Mouse (Mus musculus) heart, embryonic 11.5 days (tissue): ENCODE data around the gene Rnf225. TPM values are rescaled to one million over a fixed set of nuclear protein-coding genes. Genes with fewer than 3 reads are reported as not detected.
"Not testable (repeated sequence)": the region's sequence is repeated elsewhere in the genome, so short reads cannot be mapped to it uniquely, and the experiment has no call there.

ENCODE experiments used
- ATAC-seq: fragments of 200-750 bp; cut with Nextera tagmentation; replicated peaks from 2 replicates; pipeline ENCODE4 v1.8.0; 2017; ENCODE audit warnings: moderate library complexity; ENCODE audit not compliant: insufficient number of reproducible peaks, low FRiP score, low TSS enrichment
- H3K27ac ChIP-seq: fragments of 300-500 bp; sonication (generic); 2 replicates; pipeline ENCODE4 v1.5.1; 2014; ENCODE audit warnings: mild to moderate bottlenecking, low read depth, low read length
- H3K27me3 ChIP-seq: fragments of 300-500 bp; sonication (generic); 2 replicates; pipeline ENCODE4 v1.6.1; 2014; ENCODE audit warnings: mild to moderate bottlenecking, low read length, mixed read lengths; ENCODE audit not compliant: control insufficient read depth, insufficient read depth
- H3K36me3 ChIP-seq: fragments of 300-500 bp; sonication (generic); 2 replicates; pipeline ENCODE4 v1.6.1; 2014; ENCODE audit warnings: mild to moderate bottlenecking, low read length, moderate library complexity, mixed read lengths; ENCODE audit not compliant: control insufficient read depth, insufficient read depth
- H3K4me1 ChIP-seq: fragments of 300-500 bp; sonication (generic); 2 replicates; pipeline ENCODE4 v1.6.1; 2014; ENCODE audit warnings: low read length; ENCODE audit not compliant: control insufficient read depth, insufficient read depth
- H3K4me2 ChIP-seq: fragments of 300-500 bp; sonication (generic); 2 replicates; pipeline ENCODE4 v1.6.1; 2014; ENCODE audit warnings: mild to moderate bottlenecking, moderate library complexity
- H3K4me3 ChIP-seq: fragments of 300-500 bp; sonication (generic); 2 replicates; pipeline ENCODE4 v1.5.1; 2014; ENCODE audit warnings: low read depth, low read length
- H3K9ac ChIP-seq: fragments of 300-500 bp; sonication (generic); 2 replicates; pipeline ENCODE4 v1.6.1; 2014; ENCODE audit warnings: mild to moderate bottlenecking, low read depth, low read length, moderate library complexity
- H3K9me3 ChIP-seq: fragments of 300-500 bp; sonication (generic); replicated peaks from 2 replicates; pipeline ENCODE4 v1.6.1; 2016; ENCODE audit warnings: low read length; ENCODE audit not compliant: control insufficient read depth
- WGBS: fragments of 180-500 bp; shearing (Covaris S2); extraction: QIAGEN DNeasy Blood & Tissue Kit; methylation state at CpG from one replicate; pipeline ENCODE4 v1.1.7; 2014; ENCODE audit not compliant: insufficient replicate concordance; 5-methylcytosine and 5-hydroxymethylcytosine counted together
- polyA plus RNA-seq: library from polyadenylated mRNA; unstranded; fragments of >200 nt; fragmentation: Nextera tagmentation; extraction: Ambion mirVana; gene quantifications from 2 replicates; pipeline ENCODE4 v1.2.1, GENCODE M21; 2014

The Rnf225 gene
- polyA plus RNA-seq, 1 experiment from 2014 or later = 0.53 TPM

DNA sequence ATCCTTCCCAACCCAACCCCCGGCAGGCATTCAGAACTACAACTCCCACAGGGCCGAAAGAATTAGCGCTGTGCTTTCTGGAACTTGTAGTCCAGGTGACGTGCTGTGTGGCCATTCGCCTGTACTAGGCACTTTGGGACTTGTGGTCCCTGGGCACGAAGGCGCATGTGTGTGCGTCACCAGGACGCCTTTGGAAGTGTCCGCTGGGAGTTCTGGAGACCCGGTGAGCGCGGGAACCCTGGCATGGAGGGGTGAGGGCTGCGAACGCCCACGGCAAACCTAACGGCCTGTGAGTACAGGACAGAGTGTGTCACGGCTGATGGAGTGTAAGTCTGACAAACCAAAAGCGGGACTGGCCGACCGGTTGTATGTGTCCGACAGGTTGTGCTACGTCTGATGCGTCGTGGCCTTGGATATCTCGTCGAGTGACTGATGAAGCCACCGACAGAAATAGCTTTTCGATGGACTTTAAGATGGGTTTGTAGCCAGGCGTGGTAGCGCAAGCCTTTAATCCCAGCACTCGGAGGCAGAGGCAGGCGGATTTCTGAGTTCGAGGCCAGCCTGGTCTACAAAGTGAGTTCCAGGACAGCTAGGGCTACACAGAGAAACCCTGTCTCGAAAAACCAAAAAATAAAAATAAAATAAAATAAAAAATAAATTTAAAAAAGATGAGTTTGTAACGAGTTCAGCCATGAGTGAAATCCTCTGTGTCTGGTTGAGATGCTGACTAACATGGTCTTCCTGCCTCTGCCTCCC is 29.4 kb upstream of the Rnf225 start, which contains the start of gene Zscan22:
Gene Zscan22, plus strand, starts transcription at position 161 of the 756 bp plus-strand sequence.
- Histone ChIP-seq H3K9ac (peak within 1 kb of the TSS; percentile 81), H3K27me3 (no peaks in the 10 kb centered on the region), H3K27ac (no peak within 1 kb of the TSS), H3K4me1 (no peaks in the 10 kb centered on the region), H3K9me3 (no peaks in the 10 kb centered on the region), H3K4me2 (peak within 1 kb of the TSS; percentile 61), H3K4me3 (peak within 1 kb of the TSS; percentile 76), H3K36me3 (no peaks in the 10 kb centered on the region)
- ATAC-seq = peak; percentile 95
- WGBS = 4% methylated on average over 36 of the region's 36 CpGs

DNA sequence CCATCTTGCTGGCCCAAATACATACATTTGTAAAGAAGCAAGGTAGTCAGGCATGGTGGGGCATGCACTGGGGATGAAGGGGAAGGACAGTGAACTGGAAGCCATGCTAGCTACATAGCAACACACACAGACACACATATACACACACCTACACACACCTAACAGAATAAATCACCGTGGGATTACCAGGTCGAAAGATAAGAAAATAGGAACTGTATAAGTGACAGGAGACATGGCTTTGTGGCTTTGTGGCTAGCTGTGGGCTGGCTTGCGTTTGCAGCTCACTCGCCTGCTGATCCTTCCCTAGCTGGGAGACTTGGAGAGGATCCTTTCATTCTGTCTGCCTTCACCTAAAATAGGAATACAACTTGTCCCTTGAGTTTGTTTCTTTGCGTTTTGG is 25.7 kb upstream of the Rnf225 start:
- no peaks in the 10 kb centered on the region for H3K4me1 ChIP-seq
- H3K4me2 ChIP-seq = no peak overlapping the region
- H3K9ac ChIP-seq = no peak overlapping the region
- 94% methylated on average over 5 of the region's 5 CpGs for WGBS
- ATAC-seq = no peak
- no peak overlapping the region for H3K27ac ChIP-seq
- H3K27me3 ChIP-seq = no peaks in the 10 kb centered on the region
- H3K36me3 ChIP-seq = peaks cover 3% of the 10 kb centered on the region
- no peaks in the 10 kb centered on the region for H3K9me3 ChIP-seq
- no peak overlapping the region for H3K4me3 ChIP-seq

DNA sequence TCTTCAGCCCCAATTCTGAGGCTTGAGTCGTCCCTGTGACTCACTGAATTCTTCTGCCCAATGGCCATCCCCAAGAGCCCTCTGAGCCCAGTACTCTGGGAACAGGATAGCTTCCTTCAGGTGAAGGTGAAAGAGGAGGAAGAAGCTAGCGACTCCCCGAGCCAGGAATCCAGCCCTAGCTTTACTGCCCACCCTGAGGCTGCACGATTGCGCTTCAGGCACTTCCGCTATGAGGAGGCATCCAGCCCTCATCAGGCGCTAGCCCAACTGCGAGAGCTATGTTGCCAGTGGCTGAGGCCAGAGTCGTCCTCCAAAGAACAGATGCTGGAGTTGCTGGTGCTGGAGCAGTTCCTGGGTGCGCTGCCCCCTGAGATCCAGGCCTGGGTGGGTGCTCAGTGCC is 23.6 kb upstream of the Rnf225 start:
- Histone ChIP-seq H3K36me3 (peaks cover 8% of the 10 kb centered on the region), H3K27ac (no peak overlapping the region), H3K9ac (no peak overlapping the region), H3K9me3 (no peaks in the 10 kb centered on the region), H3K27me3 (no peaks in the 10 kb centered on the region), H3K4me3 (no peak overlapping the region), H3K4me2 (peak overlapping the region; percentile 35), H3K4me1 (no peaks in the 10 kb centered on the region)
- ATAC-seq = no peak
- WGBS = 57% methylated on average over 10 of the region's 10 CpGs

DNA sequence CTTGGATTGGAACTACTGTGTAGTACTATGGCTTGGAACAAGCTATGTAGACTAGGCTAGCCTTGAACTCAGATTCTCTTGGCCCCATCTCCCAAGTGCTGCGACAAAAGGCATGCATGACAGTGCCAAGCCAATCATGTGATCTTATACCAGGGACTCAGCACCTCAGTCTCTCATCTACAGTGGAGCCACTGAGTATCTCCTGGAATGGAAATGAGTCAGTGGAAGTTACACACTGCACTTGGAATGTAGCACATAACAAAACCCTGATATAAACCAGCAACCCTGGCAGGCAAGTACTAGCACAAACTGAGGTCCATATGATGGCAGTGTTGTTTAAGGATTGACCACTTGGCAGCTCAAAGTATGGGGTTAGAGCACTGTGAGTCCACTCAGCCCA is 22.1 kb upstream of the Rnf225 start:
- Histone ChIP-seq H3K4me3 (no peak overlapping the region), H3K4me1 (0 out of 2 replicates have a peak, but pooled peaks cover 2% of the 10 kb centered on the region), H3K27me3 (no peaks in the 10 kb centered on the region), H3K9ac (no peak overlapping the region), H3K4me2 (no peak overlapping the region), H3K27ac (no peak overlapping the region), H3K9me3 (no peaks in the 10 kb centered on the region), H3K36me3 (peaks cover 8% of the 10 kb centered on the region)
- no peak for ATAC-seq
- WGBS = 83% methylated on average over 1 of the region's 1 CpGs

DNA sequence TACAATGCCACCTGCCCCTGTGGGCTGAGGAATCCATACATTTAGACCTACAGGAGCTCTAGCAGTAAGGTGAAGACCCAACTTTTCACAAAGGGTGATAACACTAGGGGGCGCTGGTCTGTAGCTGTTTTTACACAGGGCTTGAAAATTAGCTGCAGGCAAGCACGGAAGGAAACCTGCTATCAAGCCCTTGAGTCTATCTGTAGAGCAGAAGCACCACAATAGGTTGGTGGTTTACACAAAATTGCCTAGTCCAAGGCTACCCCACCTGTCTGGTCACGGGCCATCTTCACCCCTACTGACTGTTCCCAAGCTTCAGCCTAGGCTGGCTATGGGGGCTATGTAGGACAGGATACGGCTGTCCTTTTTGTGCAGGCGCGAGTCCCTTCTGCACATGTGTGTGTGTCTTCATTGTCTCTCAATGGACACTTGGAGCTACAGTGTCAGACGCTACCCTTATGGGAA is 17.7 kb upstream of the Rnf225 start:
- peak overlapping the region; percentile 75; the same call in 1 of the 2 replicates for H3K9ac ChIP-seq
- H3K9me3 ChIP-seq = no peaks in the 10 kb centered on the region
- H3K4me2 ChIP-seq = peak overlapping the region; percentile 77
- peak; percentile 44 for ATAC-seq
- H3K27ac ChIP-seq = peak overlapping the region; percentile 92
- 31% methylated on average over 7 of the region's 7 CpGs for WGBS
- 0 out of 2 replicates have a peak, but pooled peaks cover 2% of the 10 kb centered on the region for H3K4me1 ChIP-seq
- no peaks in the 10 kb centered on the region for H3K27me3 ChIP-seq
- peaks cover 8% of the 10 kb centered on the region for H3K36me3 ChIP-seq
- H3K4me3 ChIP-seq = peak overlapping the region; percentile 57

GRCm38 (mm10) chr7:12910181-12910668 is 17.0 kb upstream of the Rnf225 start:
- ATAC-seq = peak; percentile 70
- Histone ChIP-seq H3K9ac (peak overlapping the region; percentile 75), H3K4me3 (peak overlapping the region; percentile 57), H3K4me1 (0 out of 2 replicates have a peak, but pooled peaks cover 2% of the 10 kb centered on the region), H3K27me3 (no peaks in the 10 kb centered on the region), H3K4me2 (peak overlapping the region; percentile 77), H3K27ac (peak overlapping the region; percentile 92), H3K9me3 (no peaks in the 10 kb centered on the region), H3K36me3 (peaks cover 8% of the 10 kb centered on the region)
- 6% methylated on average over 19 of the region's 19 CpGs for WGBS

- Histone ChIP-seq H3K4me3 (no peak overlapping the region), H3K27me3 (no peaks in the 10 kb centered on the region), H3K4me2 (no peak overlapping the region), H3K9ac (no peak overlapping the region), H3K36me3 (no peaks in the 10 kb centered on the region; the same call in 1 of the 2 replicates), H3K9me3 (no peaks in the 10 kb centered on the region), H3K4me1 (0 out of 2 replicates have a peak, but pooled peaks cover 2% of the 10 kb centered on the region), H3K27ac (no peak overlapping the region)
- no peak for ATAC-seq
Measured at GRCm38 (mm10) chr7:12913556-12913955, 13.7 kb upstream of the Rnf225 start.

GRCm38 (mm10) chr7:12920495-12920894 is 6.7 kb upstream of the Rnf225 start:
- H3K4me1 ChIP-seq, H3K9me3 ChIP-seq, H3K4me2 ChIP-seq, H3K9ac ChIP-seq, H3K27ac ChIP-seq, H3K4me3 ChIP-seq, ATAC-seq, H3K27me3 ChIP-seq: not testable (repeated sequence)
- WGBS = 76% methylated on average over 7 of the region's 8 CpGs
- peaks cover 18% of the 10 kb centered on the region for H3K36me3 ChIP-seq
